Mouse (Mus musculus): ENCODE results near the gene Cfap97d1. TPM values are rescaled to one million over a fixed set of nuclear protein-coding genes. Genes with fewer than 3 reads are reported as not detected.

Gene Cfap97d1
- polyA plus RNA-seq, 1 experiment from 2014 or later = not detected

DNA sequence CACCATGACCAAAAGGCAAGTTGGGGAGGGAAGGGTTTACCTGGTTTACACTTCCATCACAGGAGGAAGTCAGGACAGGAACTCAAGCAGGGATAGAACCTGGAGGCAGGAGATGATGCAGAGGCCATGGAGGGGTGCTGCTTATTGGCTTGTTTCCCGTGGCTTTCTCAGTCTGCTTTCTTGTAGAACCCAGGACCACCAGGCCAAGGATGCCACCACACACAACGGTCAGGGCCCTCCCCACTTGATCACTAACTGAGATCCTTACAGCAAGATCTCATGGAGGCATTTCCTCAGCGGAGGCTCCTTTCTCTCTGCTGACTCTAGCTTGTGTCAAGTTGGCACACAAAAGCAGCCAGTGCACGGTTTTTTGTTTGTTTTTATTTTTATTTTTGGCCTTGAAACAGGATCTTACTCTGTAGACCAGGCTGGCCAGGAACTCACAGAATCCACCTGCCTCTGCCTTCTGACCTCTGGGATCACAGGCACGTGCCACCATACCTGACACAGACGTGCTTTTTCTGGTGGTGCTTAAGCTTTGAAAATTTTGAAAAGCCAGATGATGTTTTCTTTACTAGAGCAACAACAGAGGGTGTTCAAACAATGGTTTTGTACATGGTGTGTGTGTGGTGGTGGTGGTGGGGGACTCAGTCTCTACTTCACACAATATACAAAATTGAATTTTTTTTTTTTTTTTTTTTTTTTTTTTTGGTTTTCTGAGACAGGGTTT is 44.2 kb downstream of the Cfap97d1 start, which contains the start of gene Mpp3:
Mpp3 (minus strand) TSS at position 375 of the 730 bp plus-strand sequence.
- Histone ChIP-seq H3K27ac (no peak within 1 kb of the TSS), H3K9me3 (replicated peaks) (no peaks in the 10 kb centered on the region), H3K4me2 (peak within 1 kb of the TSS; percentile 88), H3K4me1 (peaks cover 33% of the 10 kb centered on the region), H3K27me3 (replicated peaks) (peaks cover 57% of the 10 kb centered on the region), H3K4me3 (peak within 1 kb of the TSS; percentile 59; the same call in 1 of the 2 replicates), H3K9ac (no peak within 1 kb of the TSS), H3K36me3 (no peaks in the 10 kb centered on the region)
- WGBS (ENCODE audit: insufficient replicate concordance) = 55% methylated on average over 6 of the region's 6 CpGs
- ATAC-seq = no peak

DNA sequence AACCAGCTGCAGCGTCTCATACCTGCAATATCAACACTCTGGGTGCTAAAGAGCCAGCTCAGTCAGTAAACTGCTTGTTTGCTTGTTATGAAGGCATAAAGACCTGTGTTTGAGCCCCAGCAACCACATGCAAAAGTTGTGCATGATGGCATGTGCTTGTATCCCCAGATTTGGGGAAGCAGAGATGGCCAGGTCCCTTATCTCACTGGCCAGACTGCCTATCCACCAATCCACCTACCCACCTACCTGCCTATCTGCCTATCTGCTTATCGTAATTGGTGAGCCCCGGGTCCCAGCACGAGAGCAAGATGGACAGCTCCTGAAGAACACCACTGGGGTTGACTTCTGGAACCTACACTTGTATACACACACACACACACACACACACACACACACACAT is 45.2 kb downstream of the Cfap97d1 start:
- no peak overlapping the region for H3K4me3 ChIP-seq
- ATAC-seq = peak; percentile 50; the same call in 1 of the 2 replicates
- no peaks in the 10 kb centered on the region for H3K36me3 ChIP-seq
- 24% methylated on average over 4 of the region's 4 CpGs for WGBS (ENCODE audit: insufficient replicate concordance)
- H3K9me3 ChIP-seq (replicated peaks) = no peaks in the 10 kb centered on the region
- peaks cover 48% of the 10 kb centered on the region for H3K27me3 ChIP-seq (replicated peaks)
- no peak overlapping the region for H3K4me2 ChIP-seq
- no peak overlapping the region for H3K9ac ChIP-seq
- H3K27ac ChIP-seq = no peak overlapping the region
- peaks cover 33% of the 10 kb centered on the region for H3K4me1 ChIP-seq

DNA sequence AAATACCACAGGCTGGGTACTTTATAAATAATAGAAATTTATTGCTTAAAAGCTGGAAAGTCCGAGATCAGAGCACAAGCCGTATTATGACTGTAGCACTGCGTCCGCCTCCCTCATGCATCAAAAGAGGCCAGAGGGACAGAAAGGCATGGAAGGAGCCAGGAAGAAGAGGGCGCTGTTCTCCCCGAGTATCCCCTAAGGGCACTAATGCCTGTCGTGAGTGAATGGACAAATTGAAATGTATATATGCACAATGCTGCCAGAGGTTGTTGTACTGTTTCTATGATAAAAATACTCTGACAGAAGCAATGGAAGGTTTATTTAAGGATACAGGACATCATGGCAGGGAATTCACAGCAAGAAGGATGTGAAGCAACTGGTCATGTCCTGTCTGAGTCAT is 45.9 kb downstream of the Cfap97d1 start:
- H3K9ac ChIP-seq = no peak overlapping the region
- H3K27me3 ChIP-seq (replicated peaks) = peaks cover 42% of the 10 kb centered on the region
- ATAC-seq = no peak
- peaks cover 33% of the 10 kb centered on the region for H3K4me1 ChIP-seq
- no peak overlapping the region for H3K4me2 ChIP-seq
- no peaks in the 10 kb centered on the region for H3K9me3 ChIP-seq (replicated peaks)
- H3K27ac ChIP-seq = no peak overlapping the region
- no peak overlapping the region for H3K4me3 ChIP-seq
- H3K36me3 ChIP-seq = no peaks in the 10 kb centered on the region
- WGBS (ENCODE audit: insufficient replicate concordance) = 40% methylated on average over 7 of the region's 7 CpGs

DNA sequence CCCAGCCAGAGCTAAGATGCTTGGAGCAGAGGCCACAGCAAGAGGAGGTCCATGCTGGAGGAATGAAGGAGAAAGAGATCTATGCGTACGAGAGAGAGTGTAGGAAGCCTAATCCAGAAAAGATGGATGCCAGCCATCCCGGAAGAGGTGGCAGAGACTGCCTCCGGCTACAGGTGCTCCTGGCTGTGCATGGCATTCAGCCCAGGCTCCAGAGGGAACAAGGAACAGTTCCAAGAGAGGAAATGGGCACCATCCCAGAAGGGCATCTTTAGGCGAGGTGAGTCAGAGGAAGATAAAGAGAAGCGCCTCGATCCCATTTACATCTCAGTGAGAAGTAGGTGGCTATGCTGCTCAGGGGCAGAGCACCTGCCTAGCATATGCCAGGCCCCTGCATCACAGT is 47.1 kb downstream of the Cfap97d1 start:
- no peak overlapping the region for H3K4me3 ChIP-seq
- H3K4me1 ChIP-seq = peaks cover 29% of the 10 kb centered on the region
- ATAC-seq = no peak
- H3K27me3 ChIP-seq (replicated peaks) = peaks cover 30% of the 10 kb centered on the region
- no peaks in the 10 kb centered on the region for H3K9me3 ChIP-seq (replicated peaks)
- H3K9ac ChIP-seq = no peak overlapping the region
- 81% methylated on average over 7 of the region's 7 CpGs for WGBS (ENCODE audit: insufficient replicate concordance)
- H3K27ac ChIP-seq = no peak overlapping the region
- H3K4me2 ChIP-seq = no peak overlapping the region
- H3K36me3 ChIP-seq = no peaks in the 10 kb centered on the region

DNA sequence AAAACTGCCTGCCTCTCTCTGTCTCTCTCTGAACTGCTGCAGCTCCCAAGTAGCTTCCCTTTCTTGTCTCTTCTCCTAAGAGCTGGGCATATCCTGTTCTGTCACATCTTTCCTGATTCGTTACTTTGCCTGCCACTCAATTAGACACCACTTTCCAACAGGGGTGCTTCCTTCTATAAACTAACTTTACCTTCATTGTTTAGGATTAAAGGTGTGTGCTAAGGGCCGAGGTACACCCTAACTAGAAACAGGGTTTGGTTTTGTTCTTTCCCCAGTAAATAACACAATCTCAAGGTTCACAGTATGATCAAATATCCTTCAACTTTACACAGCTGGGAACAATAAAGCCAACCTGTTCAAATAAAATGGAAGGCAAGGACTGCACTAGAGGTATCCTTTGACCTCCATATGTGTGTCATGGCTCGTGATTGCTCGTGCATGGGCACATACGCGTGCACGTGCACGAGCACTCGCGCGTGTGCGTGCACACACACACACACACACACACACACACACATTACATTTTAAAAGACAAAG is 49.0 kb downstream of the Cfap97d1 start:
- no peak overlapping the region for H3K4me2 ChIP-seq

DNA sequence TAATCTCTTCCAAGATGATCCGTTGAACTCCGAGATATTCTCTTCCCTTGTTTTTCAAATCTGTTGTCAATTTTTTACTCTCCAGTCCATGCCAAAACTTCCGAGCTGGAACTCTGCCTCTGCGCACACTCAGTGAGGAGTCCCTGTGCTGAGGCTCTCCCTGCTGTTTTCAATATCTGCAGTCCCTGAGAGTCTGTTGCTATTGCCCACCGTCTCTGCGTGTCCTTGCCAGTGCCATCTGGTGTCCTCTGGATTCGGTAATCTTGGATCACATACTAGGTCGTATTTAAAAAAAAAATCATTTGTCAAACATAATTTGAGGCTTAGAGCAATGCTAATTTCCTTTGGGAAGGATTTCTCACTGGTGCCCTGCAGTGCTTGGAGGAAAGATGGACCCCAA is 50.8 kb downstream of the Cfap97d1 start:
- H3K4me3 ChIP-seq = no peak overlapping the region
- no peaks in the 10 kb centered on the region for H3K36me3 ChIP-seq
- H3K9me3 ChIP-seq (replicated peaks) = no peaks in the 10 kb centered on the region
- no peak overlapping the region for H3K4me2 ChIP-seq
- 65% methylated on average over 8 of the region's 8 CpGs for WGBS (ENCODE audit: insufficient replicate concordance)
- 0 out of 2 replicates have a peak, but pooled peaks cover 7% of the 10 kb centered on the region for H3K4me1 ChIP-seq
- H3K27ac ChIP-seq = no peak overlapping the region
- no peak overlapping the region for H3K9ac ChIP-seq
- H3K27me3 ChIP-seq (replicated peaks) = peaks cover 20% of the 10 kb centered on the region
- ATAC-seq = no peak

More for the DNA sequence above, 49.0 kb downstream of the Cfap97d1 start:
- H3K4me3 ChIP-seq = no peak overlapping the region
- H3K27ac ChIP-seq = no peak overlapping the region
- WGBS (ENCODE audit: insufficient replicate concordance) = 75% methylated on average over 12 of the region's 12 CpGs
- peaks cover 15% of the 10 kb centered on the region for H3K27me3 ChIP-seq (replicated peaks)
- no peak overlapping the region for H3K9ac ChIP-seq
- no peaks in the 10 kb centered on the region for H3K9me3 ChIP-seq (replicated peaks)
- H3K4me1 ChIP-seq = peaks cover 19% of the 10 kb centered on the region
- H3K36me3 ChIP-seq = no peaks in the 10 kb centered on the region
- ATAC-seq = no peak

DNA sequence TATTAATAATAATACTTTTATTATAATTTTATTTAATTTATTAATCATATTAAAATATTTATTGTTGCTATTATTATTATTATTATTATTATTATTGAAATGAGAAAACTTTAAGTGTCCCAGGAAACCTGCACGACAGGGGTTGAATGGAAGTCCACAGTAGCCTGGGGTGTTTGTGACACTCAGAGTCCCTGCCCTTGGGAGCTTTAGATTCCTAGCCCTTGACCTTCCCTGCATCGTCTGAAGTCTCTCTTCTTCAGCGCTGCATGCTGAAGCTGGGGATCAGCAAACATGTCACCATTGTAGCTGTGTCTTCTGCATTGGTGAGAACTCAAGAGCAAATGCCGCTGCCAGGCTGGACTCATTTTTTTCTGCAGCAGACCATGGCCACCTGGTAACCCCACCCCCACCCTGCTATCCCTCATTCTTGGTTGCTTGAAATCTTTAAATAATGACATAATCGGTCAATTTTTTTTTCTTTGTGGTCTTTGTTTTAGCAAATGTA is 51.4 kb downstream of the Cfap97d1 start:
- H3K36me3 ChIP-seq = no peaks in the 10 kb centered on the region
- 67% methylated on average over 5 of the region's 5 CpGs for WGBS (ENCODE audit: insufficient replicate concordance)
- ATAC-seq = no peak

DNA sequence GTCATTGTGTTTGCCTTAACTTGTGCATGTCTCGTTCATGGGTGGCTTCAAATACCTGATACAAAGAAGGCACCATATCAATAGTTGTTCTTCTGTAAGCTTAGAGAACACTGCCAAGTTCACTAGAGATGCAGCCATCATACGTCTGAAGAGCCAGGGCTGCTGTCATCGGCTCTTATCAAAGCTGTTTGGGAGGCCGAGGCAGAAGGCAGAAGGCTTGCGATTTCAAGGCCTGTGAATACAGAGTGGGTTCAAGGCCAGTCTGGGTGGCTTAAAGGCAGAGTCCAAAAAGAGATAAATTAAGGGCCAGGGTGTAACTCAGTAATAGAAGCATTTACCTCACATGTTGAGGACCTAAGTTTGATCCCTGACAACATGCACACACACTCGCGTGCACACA is 52.3 kb downstream of the Cfap97d1 start:
- Histone ChIP-seq H3K4me1 (0 out of 2 replicates have a peak, but pooled peaks cover 2% of the 10 kb centered on the region), H3K36me3 (no peaks in the 10 kb centered on the region), H3K4me3 (no peak overlapping the region), H3K4me2 (no peak overlapping the region), H3K27me3 (replicated peaks) (peaks cover 20% of the 10 kb centered on the region), H3K9ac (no peak overlapping the region), H3K9me3 (replicated peaks) (0 out of 2 replicates have a peak, but pooled peaks cover 3% of the 10 kb centered on the region), H3K27ac (no peak overlapping the region)
- WGBS (ENCODE audit: insufficient replicate concordance) = 50% methylated on average over 7 of the region's 7 CpGs
- ATAC-seq = no peak

More for the DNA sequence above, 51.4 kb downstream of the Cfap97d1 start:
- 0 out of 2 replicates have a peak, but pooled peaks cover under 1% of the 10 kb centered on the region for H3K4me1 ChIP-seq
- peaks cover 20% of the 10 kb centered on the region for H3K27me3 ChIP-seq (replicated peaks)
- no peak overlapping the region for H3K4me3 ChIP-seq
- H3K4me2 ChIP-seq = no peak overlapping the region
- 0 out of 2 replicates have a peak, but pooled peaks cover under 1% of the 10 kb centered on the region for H3K9me3 ChIP-seq (replicated peaks)
- no peak overlapping the region for H3K27ac ChIP-seq
- no peak overlapping the region for H3K9ac ChIP-seq

DNA sequence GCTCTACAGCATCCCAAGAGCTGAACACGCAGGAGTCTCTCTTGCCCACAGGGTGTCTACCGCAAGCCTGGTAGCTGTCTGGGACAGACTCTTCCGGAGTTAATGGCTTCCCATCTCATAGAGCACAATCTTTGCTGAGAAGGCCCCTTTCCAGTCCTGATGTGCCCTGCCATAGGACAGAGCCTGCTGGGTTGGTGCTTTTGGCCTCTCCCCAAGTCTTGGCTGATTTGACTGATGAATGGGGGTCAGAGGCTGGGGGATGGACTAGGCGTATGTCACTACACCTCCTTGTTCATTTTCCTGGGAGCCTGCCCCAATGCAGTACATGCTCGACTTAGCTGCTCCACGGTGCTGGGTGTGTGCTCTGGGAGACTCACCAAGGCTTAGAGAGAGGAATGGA is 53.7 kb downstream of the Cfap97d1 start:
- no peak overlapping the region for H3K9ac ChIP-seq
- H3K9me3 ChIP-seq (replicated peaks) = 0 out of 2 replicates have a peak, but pooled peaks cover 3% of the 10 kb centered on the region
- no peak for ATAC-seq
- peaks cover 17% of the 10 kb centered on the region for H3K27me3 ChIP-seq (replicated peaks)
- H3K27ac ChIP-seq = no peak overlapping the region
- H3K36me3 ChIP-seq = no peaks in the 10 kb centered on the region
- WGBS (ENCODE audit: insufficient replicate concordance) = 76% methylated on average over 6 of the region's 6 CpGs
- H3K4me1 ChIP-seq = 0 out of 2 replicates have a peak, but pooled peaks cover 4% of the 10 kb centered on the region
- no peak overlapping the region for H3K4me3 ChIP-seq
- H3K4me2 ChIP-seq = no peak overlapping the region

DNA sequence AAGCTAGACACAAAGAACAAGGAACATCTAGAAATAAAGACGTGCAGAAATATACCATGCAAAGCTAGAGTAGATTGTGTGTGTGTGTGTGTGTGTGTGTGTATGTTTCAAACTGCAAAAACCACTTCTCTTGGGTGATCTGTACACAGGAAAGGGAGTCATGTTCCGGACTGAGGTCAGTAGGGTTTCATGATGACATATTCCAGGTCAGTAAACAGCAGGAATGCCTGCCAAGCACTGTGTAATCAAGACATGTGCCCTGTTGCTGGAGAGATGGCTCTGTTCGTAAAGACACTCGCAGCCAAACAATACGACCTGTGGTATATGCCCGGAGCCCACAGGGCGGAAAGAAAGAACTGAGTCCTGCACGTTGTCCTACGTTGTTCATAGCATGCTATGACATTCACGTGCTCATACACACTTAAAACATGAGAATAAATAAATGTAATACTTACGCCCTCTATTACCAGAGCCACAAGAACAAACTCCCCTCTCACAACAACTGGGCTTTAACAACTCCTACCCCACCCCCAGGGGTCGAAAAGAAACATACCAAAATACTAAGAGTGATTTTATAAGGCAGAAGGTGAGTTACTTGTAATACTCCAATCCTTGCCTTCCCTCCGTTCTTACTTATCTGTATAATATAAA is 55.5 kb downstream of the Cfap97d1 start:
- 0 out of 2 replicates have a peak, but pooled peaks cover 4% of the 10 kb centered on the region for H3K4me1 ChIP-seq
- 0 out of 2 replicates have a peak, but pooled peaks cover 3% of the 10 kb centered on the region for H3K9me3 ChIP-seq (replicated peaks)
- no peak overlapping the region for H3K9ac ChIP-seq
- peaks cover 15% of the 10 kb centered on the region for H3K27me3 ChIP-seq (replicated peaks)
- H3K4me3 ChIP-seq = no peak overlapping the region
- H3K4me2 ChIP-seq = no peak overlapping the region
- ATAC-seq = no peak
- no peaks in the 10 kb centered on the region for H3K36me3 ChIP-seq
- WGBS (ENCODE audit: insufficient replicate concordance) = 70% methylated on average over 13 of the region's 13 CpGs
- H3K27ac ChIP-seq = no peak overlapping the region

DNA sequence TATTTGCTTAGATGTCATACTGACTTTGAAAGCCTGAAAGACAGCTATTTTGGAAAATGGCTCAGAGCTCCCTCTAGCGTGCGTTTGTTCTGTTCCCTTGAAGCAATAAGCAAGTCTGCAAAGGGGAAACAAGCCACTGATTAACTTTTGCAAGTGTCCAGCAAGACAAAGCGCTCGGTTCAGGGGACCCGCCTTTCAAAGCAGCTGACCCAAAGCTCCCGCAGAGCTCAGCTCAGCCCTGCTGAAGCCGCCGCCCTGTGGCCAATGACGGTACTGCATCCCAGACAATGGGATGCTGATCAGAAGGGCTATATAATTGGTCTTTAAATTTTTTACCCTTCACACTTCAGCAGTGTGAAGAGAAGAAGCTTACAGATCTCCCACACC is 56.1 kb downstream of the Cfap97d1 start:
- ATAC-seq = peak; percentile 46; the same call in 1 of the 2 replicates
- no peak overlapping the region for H3K9ac ChIP-seq
- H3K9me3 ChIP-seq (replicated peaks) = 0 out of 2 replicates have a peak, but pooled peaks cover 3% of the 10 kb centered on the region
- H3K36me3 ChIP-seq = no peaks in the 10 kb centered on the region
- H3K4me3 ChIP-seq = no peak overlapping the region
- no peak overlapping the region for H3K27ac ChIP-seq
- H3K4me2 ChIP-seq = no peak overlapping the region
- WGBS (ENCODE audit: insufficient replicate concordance) = 1% methylated on average over 9 of the region's 9 CpGs
- 0 out of 2 replicates have a peak, but pooled peaks cover 4% of the 10 kb centered on the region for H3K4me1 ChIP-seq
- peaks cover 17% of the 10 kb centered on the region for H3K27me3 ChIP-seq (replicated peaks)
